Mouse (Mus musculus): Measurements from ENCODE around the gene Uox. TPM values are rescaled to one million over a fixed set of nuclear protein-coding genes. Genes with fewer than 3 reads are reported as not detected.

Uox gene
- polyA plus RNA-seq, 1 experiment from 2014 or later, result not detected

DNA sequence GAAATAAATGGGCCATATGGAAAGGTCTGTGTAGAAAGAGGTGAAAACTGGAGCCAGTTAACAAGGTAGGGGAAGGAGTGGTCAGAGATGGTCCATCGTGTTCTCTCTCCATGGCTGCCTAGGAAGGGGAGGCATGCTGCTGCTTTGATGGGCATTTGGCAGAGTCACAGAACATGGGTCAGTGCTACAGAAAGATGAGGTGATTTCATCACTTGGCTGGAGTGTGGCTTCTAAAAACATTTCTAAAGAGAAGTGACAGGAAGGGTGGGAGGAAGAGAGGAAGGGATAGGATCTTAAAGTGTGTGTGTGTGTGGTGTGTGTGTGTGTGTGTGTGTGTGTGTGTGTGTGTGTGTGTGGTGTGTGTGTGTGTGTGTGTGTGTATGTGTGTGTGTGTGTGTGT, 1.1 kb downstream of the Uox start:
- no peaks in the 10 kb centered on the region for H3K9me3 ChIP-seq (replicated peaks; ENCODE audit: control insufficient read depth, low read length)
- 63% methylated on average over 1 of the region's 1 CpGs for WGBS (ENCODE audit: insufficient replicate concordance)
- no peaks in the 10 kb centered on the region for H3K27me3 ChIP-seq (ENCODE audit: control insufficient read depth, insufficient read depth, low read length)
- ATAC-seq (replicated peaks; ENCODE audit: insufficient number of reproducible peaks, low FRiP score, low TSS enrichment), result no peak
- H3K9ac ChIP-seq (ENCODE audit: low read depth, low read length), result no peak overlapping the region
- H3K36me3 ChIP-seq (ENCODE audit: control insufficient read depth, insufficient read depth, low read length), result no peaks in the 10 kb centered on the region
- no peak overlapping the region for H3K27ac ChIP-seq (ENCODE audit: low read depth, low read length)
- no peak overlapping the region for H3K4me2 ChIP-seq
- no peaks in the 10 kb centered on the region for H3K4me1 ChIP-seq (ENCODE audit: control insufficient read depth, insufficient read depth, low read length)
- H3K4me3 ChIP-seq (ENCODE audit: low read depth, low read length), result no peak overlapping the region

DNA sequence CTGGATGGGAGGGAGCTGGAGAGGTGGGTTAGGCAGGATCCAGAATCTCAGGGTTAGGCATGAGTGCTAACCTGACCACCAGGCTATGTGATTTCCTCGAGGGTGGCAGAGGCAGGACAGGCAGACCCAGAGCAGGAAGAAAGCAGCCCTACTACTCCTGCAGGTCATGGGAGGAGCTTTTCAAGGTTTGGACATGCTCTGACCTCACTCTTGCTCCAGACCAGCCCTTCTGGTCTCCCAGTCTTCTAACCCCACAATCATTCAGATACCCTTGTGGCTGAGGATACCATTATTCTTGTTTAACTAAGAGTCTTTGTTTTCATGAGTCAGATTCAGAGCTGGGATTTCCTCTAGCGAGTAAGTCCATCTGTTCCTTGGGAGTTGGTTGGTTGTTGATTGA, 7.4 kb downstream of the Uox start:
- no peaks in the 10 kb centered on the region for H3K9me3 ChIP-seq (replicated peaks; ENCODE audit: control insufficient read depth, low read length)
- ATAC-seq (replicated peaks; ENCODE audit: insufficient number of reproducible peaks, low FRiP score, low TSS enrichment), result no peak
- 64% methylated on average over 2 of the region's 2 CpGs for WGBS (ENCODE audit: insufficient replicate concordance)

DNA sequence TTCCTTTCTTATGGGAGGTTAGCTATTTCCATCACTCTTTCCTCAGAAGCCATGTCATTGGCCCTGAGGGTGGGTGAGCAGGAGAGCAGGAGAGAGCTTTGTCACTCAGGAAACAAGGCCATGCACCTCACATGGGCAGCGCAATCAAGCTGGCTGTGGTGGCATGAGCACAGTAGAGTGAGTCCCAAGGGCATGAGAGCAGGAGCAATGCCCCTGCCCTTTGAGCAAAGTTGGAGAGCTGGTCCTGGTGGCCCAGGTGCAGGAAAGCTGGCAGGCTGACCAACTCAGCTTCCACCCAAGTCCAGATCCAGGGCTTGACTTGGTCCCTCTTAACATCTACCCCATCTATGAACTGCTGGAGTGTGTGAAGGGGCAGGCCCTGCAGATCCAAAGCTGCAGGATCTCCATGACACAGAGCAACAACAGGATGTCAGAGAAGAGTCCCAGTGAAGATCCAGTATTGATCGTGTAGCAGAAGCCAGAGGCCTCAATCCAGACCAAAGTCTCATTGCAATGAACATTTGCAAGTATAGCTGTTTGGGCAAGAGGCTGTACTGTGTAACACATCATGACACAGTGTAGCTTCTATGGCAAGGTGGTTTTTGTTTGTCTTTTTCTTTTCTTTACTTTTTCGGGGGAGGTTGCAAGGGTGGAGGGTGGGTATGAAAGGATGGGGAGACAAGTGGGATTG, 10.0 kb downstream of the Uox start:
- Histone ChIP-seq H3K36me3 (ENCODE audit: control insufficient read depth, insufficient read depth, low read length) (no peaks in the 10 kb centered on the region), H3K27me3 (ENCODE audit: control insufficient read depth, insufficient read depth, low read length) (no peaks in the 10 kb centered on the region), H3K27ac (ENCODE audit: low read depth, low read length) (no peak overlapping the region), H3K4me1 (ENCODE audit: control insufficient read depth, insufficient read depth, low read length) (peaks cover 6% of the 10 kb centered on the region), H3K9me3 (replicated peaks; ENCODE audit: control insufficient read depth, low read length) (no peaks in the 10 kb centered on the region), H3K4me3 (ENCODE audit: low read depth, low read length) (no peak overlapping the region), H3K4me2 (no peak overlapping the region), H3K9ac (ENCODE audit: low read depth, low read length) (no peak overlapping the region)
- no peak for ATAC-seq (replicated peaks; ENCODE audit: insufficient number of reproducible peaks, low FRiP score, low TSS enrichment)
- 88% methylated on average over 3 of the region's 3 CpGs for WGBS (ENCODE audit: insufficient replicate concordance)

More for the DNA sequence above, 7.4 kb downstream of the Uox start:
- no peaks in the 10 kb centered on the region for H3K27me3 ChIP-seq (ENCODE audit: control insufficient read depth, insufficient read depth, low read length)
- H3K36me3 ChIP-seq (ENCODE audit: control insufficient read depth, insufficient read depth, low read length), result no peaks in the 10 kb centered on the region
- no peak overlapping the region for H3K4me3 ChIP-seq (ENCODE audit: low read depth, low read length)
- H3K9ac ChIP-seq (ENCODE audit: low read depth, low read length), result no peak overlapping the region
- H3K4me1 ChIP-seq (ENCODE audit: control insufficient read depth, insufficient read depth, low read length), result no peaks in the 10 kb centered on the region
- no peak overlapping the region for H3K4me2 ChIP-seq
- H3K27ac ChIP-seq (ENCODE audit: low read depth, low read length), result no peak overlapping the region

DNA sequence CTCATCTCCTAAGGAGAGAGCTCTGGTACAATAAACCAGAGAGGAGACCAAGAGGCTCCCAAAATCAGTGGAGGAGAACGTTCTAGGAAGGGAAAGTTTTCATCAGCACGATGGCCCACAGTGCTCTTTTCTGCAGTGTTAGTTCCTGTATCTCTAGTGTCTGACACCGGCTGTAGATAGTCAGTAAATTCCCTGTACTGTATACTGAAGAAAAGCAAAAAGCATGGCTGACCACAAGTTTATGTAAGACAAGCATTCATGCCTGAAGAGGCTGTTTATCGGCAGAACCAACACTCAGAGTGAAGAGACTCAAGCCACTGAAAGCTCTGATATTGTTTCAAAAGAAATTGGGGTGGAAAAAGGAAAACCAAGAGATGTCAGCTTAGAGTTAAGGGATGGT, 13.3 kb downstream of the Uox start:
- Histone ChIP-seq H3K27me3 (ENCODE audit: control insufficient read depth, insufficient read depth, low read length) (no peaks in the 10 kb centered on the region), H3K4me1 (ENCODE audit: control insufficient read depth, insufficient read depth, low read length) (peaks cover 6% of the 10 kb centered on the region), H3K27ac (ENCODE audit: low read depth, low read length) (no peak overlapping the region), H3K9ac (ENCODE audit: low read depth, low read length) (no peak overlapping the region), H3K36me3 (ENCODE audit: control insufficient read depth, insufficient read depth, low read length) (no peaks in the 10 kb centered on the region), H3K4me2 (no peak overlapping the region), H3K4me3 (ENCODE audit: low read depth, low read length) (no peak overlapping the region), H3K9me3 (replicated peaks; ENCODE audit: control insufficient read depth, low read length) (no peaks in the 10 kb centered on the region)
- ATAC-seq (replicated peaks; ENCODE audit: insufficient number of reproducible peaks, low FRiP score, low TSS enrichment), result no peak
- WGBS (ENCODE audit: insufficient replicate concordance), result 67% methylated on average over 4 of the region's 4 CpGs

DNA sequence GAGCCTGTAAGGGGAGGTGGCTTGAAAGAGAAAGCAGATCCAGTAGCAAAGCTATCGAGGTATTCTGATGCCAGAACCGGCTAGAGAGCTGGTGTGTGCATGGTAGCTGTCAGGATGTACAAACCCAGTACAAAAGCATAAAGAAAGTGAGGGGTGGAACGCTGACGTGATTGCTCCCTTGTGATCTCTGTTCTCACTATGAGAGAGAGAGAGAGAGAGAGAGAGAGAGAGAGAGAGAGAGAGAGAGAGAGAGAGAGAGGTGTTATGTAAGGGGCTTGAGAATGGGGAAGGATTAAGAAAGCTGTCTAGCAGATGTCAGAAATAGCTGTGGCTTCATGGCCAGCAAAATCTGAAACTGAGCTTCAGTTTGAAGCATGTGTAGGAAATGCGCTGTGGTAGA, 13.7 kb downstream of the Uox start:
- Histone ChIP-seq H3K36me3 (ENCODE audit: control insufficient read depth, insufficient read depth, low read length) (no peaks in the 10 kb centered on the region), H3K4me2 (no peak overlapping the region), H3K4me1 (ENCODE audit: control insufficient read depth, insufficient read depth, low read length) (peaks cover 6% of the 10 kb centered on the region), H3K9me3 (replicated peaks; ENCODE audit: control insufficient read depth, low read length) (no peaks in the 10 kb centered on the region), H3K4me3 (ENCODE audit: low read depth, low read length) (no peak overlapping the region), H3K27ac (ENCODE audit: low read depth, low read length) (no peak overlapping the region), H3K9ac (ENCODE audit: low read depth, low read length) (no peak overlapping the region), H3K27me3 (ENCODE audit: control insufficient read depth, insufficient read depth, low read length) (no peaks in the 10 kb centered on the region)
- WGBS (ENCODE audit: insufficient replicate concordance), result 49% methylated on average over 5 of the region's 5 CpGs
- no peak for ATAC-seq (replicated peaks; ENCODE audit: insufficient number of reproducible peaks, low FRiP score, low TSS enrichment)

DNA sequence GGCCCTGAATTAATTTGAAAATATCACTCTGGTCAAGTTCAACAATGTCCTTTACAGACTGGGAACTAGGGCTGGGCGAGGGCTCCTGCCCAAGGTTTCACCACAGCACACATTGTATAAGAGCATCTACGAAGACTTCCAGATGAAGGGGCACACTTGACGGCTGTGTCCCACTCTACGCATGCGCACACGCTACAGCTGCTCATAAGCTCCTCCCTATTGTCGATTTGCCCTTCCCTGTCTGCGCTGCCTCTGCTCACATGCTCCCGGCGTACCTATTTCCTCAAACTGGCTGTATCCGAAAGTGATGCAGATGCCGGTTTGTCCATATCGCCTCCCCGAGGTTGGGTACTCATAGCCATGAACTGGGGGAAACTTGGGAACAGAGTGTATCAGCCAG, 16.4 kb downstream of the Uox start:
- Histone ChIP-seq H3K4me2 (no peak overlapping the region), H3K4me1 (ENCODE audit: control insufficient read depth, insufficient read depth, low read length) (peaks cover 6% of the 10 kb centered on the region), H3K9ac (ENCODE audit: low read depth, low read length) (no peak overlapping the region), H3K27ac (ENCODE audit: low read depth, low read length) (no peak overlapping the region), H3K36me3 (ENCODE audit: control insufficient read depth, insufficient read depth, low read length) (no peaks in the 10 kb centered on the region), H3K4me3 (ENCODE audit: low read depth, low read length) (no peak overlapping the region), H3K9me3 (replicated peaks; ENCODE audit: control insufficient read depth, low read length) (no peaks in the 10 kb centered on the region), H3K27me3 (ENCODE audit: control insufficient read depth, insufficient read depth, low read length) (no peaks in the 10 kb centered on the region)
- WGBS (ENCODE audit: insufficient replicate concordance), result 92% methylated on average over 14 of the region's 14 CpGs
- ATAC-seq (replicated peaks; ENCODE audit: insufficient number of reproducible peaks, low FRiP score, low TSS enrichment), result no peak

DNA sequence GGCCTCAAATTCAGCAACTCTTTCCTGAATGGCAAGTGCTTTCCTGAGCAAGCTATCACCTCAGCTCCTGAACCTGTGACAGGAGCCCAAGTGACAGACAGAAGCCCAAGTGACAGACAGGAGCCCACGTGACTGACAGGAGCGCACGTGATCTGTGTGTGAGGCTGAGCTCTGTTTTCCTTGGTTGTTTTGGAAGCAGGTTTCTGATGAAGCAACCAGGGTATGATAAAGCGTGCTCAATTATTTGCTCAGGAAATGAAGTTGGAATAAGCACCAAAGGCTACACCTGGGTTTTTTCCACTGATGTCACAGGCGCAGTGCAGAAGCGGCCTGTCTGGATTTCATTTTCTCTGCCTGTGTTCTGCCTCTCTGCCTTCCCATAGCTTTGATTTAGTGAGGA, 19.3 kb downstream of the Uox start:
- H3K9ac ChIP-seq (ENCODE audit: low read depth, low read length), result no peak overlapping the region
- no peaks in the 10 kb centered on the region for H3K9me3 ChIP-seq (replicated peaks; ENCODE audit: control insufficient read depth, low read length)
- H3K36me3 ChIP-seq (ENCODE audit: control insufficient read depth, insufficient read depth, low read length), result no peaks in the 10 kb centered on the region
- 66% methylated on average over 6 of the region's 6 CpGs for WGBS (ENCODE audit: insufficient replicate concordance)
- H3K27me3 ChIP-seq (ENCODE audit: control insufficient read depth, insufficient read depth, low read length), result no peaks in the 10 kb centered on the region
- ATAC-seq (replicated peaks; ENCODE audit: insufficient number of reproducible peaks, low FRiP score, low TSS enrichment), result no peak
- H3K27ac ChIP-seq (ENCODE audit: low read depth, low read length), result no peak overlapping the region
- no peaks in the 10 kb centered on the region for H3K4me1 ChIP-seq (ENCODE audit: control insufficient read depth, insufficient read depth, low read length)
- no peak overlapping the region for H3K4me3 ChIP-seq (ENCODE audit: low read depth, low read length)
- no peak overlapping the region for H3K4me2 ChIP-seq

DNA sequence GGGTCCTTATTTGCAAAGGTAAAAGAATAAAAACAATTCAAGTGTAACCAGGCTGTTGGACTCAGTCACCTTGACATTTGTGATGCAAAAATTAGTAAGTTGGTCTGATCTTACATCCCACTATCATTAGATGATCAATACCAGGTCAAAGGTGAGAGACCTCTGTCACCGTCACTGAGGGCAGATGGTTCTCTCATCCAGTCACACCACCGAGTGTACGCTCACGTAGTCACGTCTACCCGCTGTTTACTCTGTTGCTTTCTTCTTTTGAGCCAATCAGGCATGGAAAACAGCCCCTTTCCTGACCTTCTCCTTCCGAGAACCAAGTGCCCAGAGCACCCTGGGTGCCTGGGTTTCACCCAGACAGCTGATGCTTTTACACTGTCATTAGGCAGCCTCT, 20.9 kb downstream of the Uox start:
- WGBS (ENCODE audit: insufficient replicate concordance), result 84% methylated on average over 7 of the region's 7 CpGs
- ATAC-seq (replicated peaks; ENCODE audit: insufficient number of reproducible peaks, low FRiP score, low TSS enrichment), result no peak
- H3K4me1 ChIP-seq (ENCODE audit: control insufficient read depth, insufficient read depth, low read length), result no peaks in the 10 kb centered on the region
- no peaks in the 10 kb centered on the region for H3K36me3 ChIP-seq (ENCODE audit: control insufficient read depth, insufficient read depth, low read length)
- no peak overlapping the region for H3K27ac ChIP-seq (ENCODE audit: low read depth, low read length)
- H3K4me2 ChIP-seq, result no peak overlapping the region
- H3K4me3 ChIP-seq (ENCODE audit: low read depth, low read length), result no peak overlapping the region
- no peaks in the 10 kb centered on the region for H3K9me3 ChIP-seq (replicated peaks; ENCODE audit: control insufficient read depth, low read length)
- no peak overlapping the region for H3K9ac ChIP-seq (ENCODE audit: low read depth, low read length)
- no peaks in the 10 kb centered on the region for H3K27me3 ChIP-seq (ENCODE audit: control insufficient read depth, insufficient read depth, low read length)

DNA sequence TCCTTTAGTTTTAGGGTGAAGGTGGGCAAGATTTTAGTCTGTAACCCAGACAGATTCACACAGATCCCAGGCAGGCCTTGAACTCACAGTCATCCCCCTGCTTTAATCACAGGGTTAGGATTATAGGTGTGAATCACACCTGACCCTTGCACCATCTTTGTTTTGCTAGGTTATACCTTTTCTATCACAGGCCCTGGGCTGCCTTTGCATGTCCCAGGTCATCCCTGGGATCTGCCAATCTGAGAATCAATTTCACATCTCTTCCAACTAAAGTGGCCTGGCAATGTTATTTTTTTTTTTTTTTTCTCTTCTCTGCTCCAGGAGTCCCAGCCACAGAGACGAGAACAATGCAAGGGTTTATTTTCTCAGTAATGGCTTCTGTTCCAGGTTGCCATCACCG, 21.4 kb downstream of the Uox start:
- no peaks in the 10 kb centered on the region for H3K9me3 ChIP-seq (replicated peaks; ENCODE audit: control insufficient read depth, low read length)
- no peak overlapping the region for H3K9ac ChIP-seq (ENCODE audit: low read depth, low read length)
- H3K27me3 ChIP-seq (ENCODE audit: control insufficient read depth, insufficient read depth, low read length), result no peaks in the 10 kb centered on the region
- no peak overlapping the region for H3K27ac ChIP-seq (ENCODE audit: low read depth, low read length)
- WGBS (ENCODE audit: insufficient replicate concordance), result 66% methylated on average over 2 of the region's 2 CpGs
- ATAC-seq (replicated peaks; ENCODE audit: insufficient number of reproducible peaks, low FRiP score, low TSS enrichment), result no peak
- no peaks in the 10 kb centered on the region for H3K4me1 ChIP-seq (ENCODE audit: control insufficient read depth, insufficient read depth, low read length)
- no peaks in the 10 kb centered on the region for H3K36me3 ChIP-seq (ENCODE audit: control insufficient read depth, insufficient read depth, low read length)
- no peak overlapping the region for H3K4me3 ChIP-seq (ENCODE audit: low read depth, low read length)
- no peak overlapping the region for H3K4me2 ChIP-seq

Data from heart, embryonic 11.5 days (tissue).